Mouse (Mus musculus) heart, postnatal 0 days (tissue): ENCODE data around the gene Hoxc8. TPM values are rescaled to one million over a fixed set of nuclear protein-coding genes. Genes with fewer than 3 reads are reported as not detected.

ENCODE experiments used
- ATAC-seq: fragments of 200-750 bp; cut with Nextera tagmentation; 2 replicates; pipeline ENCODE4 v1.8.0; 2017; ENCODE audit warnings: low read depth, moderate number of reproducible peaks, moderate library complexity; ENCODE audit not compliant: insufficient read depth
- DNase-seq: peaks from one replicate; pipeline ENCODE4 v3.0.0-alpha.2; 2016; ENCODE audit warnings: low spot score
- H3K27ac ChIP-seq: fragments of 300-500 bp; sonication (generic); 2 replicates; pipeline ENCODE4 v1.5.1; 2014; ENCODE audit warnings: low read depth, mild to moderate bottlenecking
- H3K27me3 ChIP-seq: fragments of 300-500 bp; sonication (generic); 2 replicates; pipeline ENCODE4 v1.6.1; 2014; ENCODE audit warnings: low read length, mixed read lengths; ENCODE audit not compliant: control insufficient read depth, insufficient read depth
- H3K36me3 ChIP-seq: fragments of 300-500 bp; sonication (generic); replicated peaks from 2 replicates; pipeline ENCODE4 v1.6.1; 2014; ENCODE audit warnings: low read length, mixed read lengths; ENCODE audit not compliant: control insufficient read depth, insufficient read depth
- H3K4me1 ChIP-seq: fragments of 300-500 bp; sonication (generic); 2 replicates; pipeline ENCODE4 v1.6.1; 2014; ENCODE audit warnings: antibody characterized with exemption; ENCODE audit not compliant: control insufficient read depth, insufficient read depth
- H3K4me2 ChIP-seq: fragments of 300-500 bp; sonication (generic); 2 replicates; pipeline ENCODE4 v1.6.1; 2014; ENCODE audit warnings: low read depth, mild to moderate bottlenecking, low read length, moderate library complexity
- H3K4me3 ChIP-seq: fragments of 300-500 bp; sonication (generic); 2 replicates; pipeline ENCODE4 v1.5.1; 2014; ENCODE audit warnings: low read depth, low read length
- H3K9ac ChIP-seq: fragments of 300-500 bp; sonication (generic); replicated peaks from 2 replicates; pipeline ENCODE4 v1.6.1; 2014; ENCODE audit warnings: low read depth, low read length, mixed read lengths
- H3K9me3 ChIP-seq: fragments of 300-500 bp; sonication (generic); replicated peaks from 2 replicates; pipeline ENCODE4 v1.6.1; 2016; ENCODE audit warnings: low read length; ENCODE audit not compliant: control insufficient read depth
- CTCF ChIP-seq: IDR thresholded peaks from 2 replicates; pipeline ENCODE4 v1.5.1; 2016; ENCODE audit warnings: antibody characterized with exemption, control low read depth, low read depth
- EP300 ChIP-seq: IDR thresholded peaks from 2 replicates; pipeline ENCODE4 v1.6.1; 2016; ENCODE audit warnings: antibody characterized with exemption, low read depth
- WGBS: fragments of 180-500 bp; shearing (Covaris S2); extraction: QIAGEN DNeasy Blood & Tissue Kit; methylation state at CpG from one replicate; pipeline ENCODE4 v1.1.7; 2014; 5-methylcytosine and 5-hydroxymethylcytosine counted together
- polyA plus RNA-seq: library from polyadenylated mRNA; unstranded; fragments of >200 nt; fragmentation: Nextera tagmentation; extraction: Ambion mirVana; gene quantifications from 2 replicates; pipeline ENCODE4 v1.2.1, GENCODE M21; 2015
- total RNA-seq: library from RNA; depleted of rRNA; stranded (reverse); fragments of >200 nt; gene quantifications from 2 replicates; pipeline ENCODE4 v1.2.3, GENCODE M21; 2014; ENCODE audit warnings: low replicate concordance

Gene Hoxc8
- total and polyA plus RNA-seq, 2 experiments from 2014 or later: not detected

DNA sequence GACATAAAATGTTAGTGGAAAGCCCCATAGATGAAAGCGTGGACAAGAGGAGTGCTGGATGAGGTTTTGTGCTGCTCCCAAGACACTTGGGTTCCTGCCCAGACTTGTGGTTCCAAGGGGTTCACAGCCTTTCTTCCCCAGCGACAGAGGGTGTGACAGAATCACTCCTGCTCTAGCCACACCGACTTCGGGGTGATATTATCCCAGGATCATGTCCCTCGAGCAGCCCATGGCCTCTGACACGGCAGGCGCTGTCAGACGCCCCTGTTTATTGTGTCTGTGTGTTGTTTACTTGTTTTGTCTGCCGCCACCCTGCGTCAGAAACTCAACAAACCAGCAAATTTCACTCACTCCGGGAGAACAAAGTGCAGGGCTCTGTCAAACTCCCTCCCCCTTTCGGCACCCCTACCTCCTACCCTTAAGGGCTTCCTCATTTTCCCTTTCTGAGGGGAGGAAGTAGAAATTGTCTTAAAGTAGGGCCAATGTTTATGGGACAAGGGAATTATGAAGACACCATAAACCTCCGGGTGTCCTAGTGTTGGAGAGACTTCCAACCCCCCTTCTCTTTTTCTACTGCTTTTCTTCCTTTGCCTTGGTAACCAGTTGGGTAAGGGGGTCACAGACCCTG lies 12.5 kb downstream of the Hoxc8 start:
- H3K27ac ChIP-seq: no peak overlapping the region
- H3K4me1 ChIP-seq: peaks cover 25% of the 10 kb centered on the region
- ATAC-seq (no peak), DNase-seq (no peak)
- no peaks in the 10 kb centered on the region for H3K9me3 ChIP-seq
- H3K9ac ChIP-seq: no peak overlapping the region
- no peak for TF ChIP-seq EP300
- no peak for TF ChIP-seq CTCF
- H3K36me3 ChIP-seq: no peaks in the 10 kb centered on the region
- no peak overlapping the region for H3K4me3 ChIP-seq
- H3K4me2 ChIP-seq: no peak overlapping the region
- H3K27me3 ChIP-seq: peaks cover 98% of the 10 kb centered on the region
- 39% methylated on average over 13 of the region's 13 CpGs for whole genome bisulfite sequencing

DNA sequence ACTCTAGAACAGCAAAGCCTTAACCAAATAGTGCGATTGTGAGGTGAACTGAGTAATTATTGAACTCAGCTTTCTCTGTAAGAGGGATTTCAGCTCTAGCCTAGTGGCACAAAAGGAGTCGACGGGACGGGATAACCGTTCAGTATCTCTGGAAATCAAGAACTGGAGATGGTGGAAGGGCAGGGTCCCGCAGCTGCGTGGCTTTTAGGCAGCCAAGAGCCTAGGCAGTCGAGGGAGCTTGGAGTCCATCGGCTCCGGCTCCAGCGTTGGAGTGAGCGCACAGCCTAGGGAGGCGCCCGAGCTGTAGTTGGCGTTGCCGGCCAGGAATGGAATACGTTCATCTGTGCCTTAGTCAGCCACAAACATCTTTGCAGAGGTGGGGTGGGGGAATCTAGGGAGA lies 14.9 kb downstream of the Hoxc8 start:
- H3K9ac ChIP-seq: no peak overlapping the region
- ATAC-seq (no peak), DNase-seq (no peak)
- peaks cover 98% of the 10 kb centered on the region for H3K27me3 ChIP-seq
- H3K4me3 ChIP-seq: no peak overlapping the region
- 3% methylated on average over 17 of the region's 17 CpGs for WGBS
- no peaks in the 10 kb centered on the region for H3K9me3 ChIP-seq
- no peak for TF ChIP-seq EP300
- no peak for TF ChIP-seq CTCF
- no peak overlapping the region for H3K27ac ChIP-seq
- H3K36me3 ChIP-seq: no peaks in the 10 kb centered on the region
- H3K4me2 ChIP-seq: no peak overlapping the region
- peaks cover 16% of the 10 kb centered on the region for H3K4me1 ChIP-seq

DNA sequence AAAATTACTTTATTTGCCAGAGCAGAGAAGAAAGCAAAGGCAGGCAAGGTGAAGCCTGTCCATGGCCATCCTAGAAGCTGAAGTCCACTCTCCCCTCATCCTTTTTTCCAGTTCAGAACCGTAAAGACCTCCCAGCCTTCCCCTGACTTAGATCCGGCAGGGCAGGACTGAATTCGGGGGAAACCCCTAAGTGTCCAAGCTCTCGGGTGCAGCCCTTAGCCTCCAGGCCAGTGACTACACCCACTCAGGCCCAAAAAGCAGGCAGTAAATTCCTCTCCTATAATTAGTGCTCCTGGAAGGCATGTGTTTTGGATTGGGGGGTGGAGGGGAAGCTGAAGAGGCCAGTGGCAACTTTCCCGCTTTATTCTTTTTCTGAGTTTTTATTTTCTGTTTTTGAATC lies 15.4 kb downstream of the Hoxc8 start:
- Histone ChIP-seq H3K27ac (no peak overlapping the region), H3K9me3 (no peaks in the 10 kb centered on the region), H3K27me3 (peaks cover 98% of the 10 kb centered on the region), H3K4me3 (no peak overlapping the region), H3K4me1 (peaks cover 11% of the 10 kb centered on the region), H3K4me2 (no peak overlapping the region), H3K36me3 (no peaks in the 10 kb centered on the region), H3K9ac (no peak overlapping the region)
- DNase-seq: no peak
- no peak for ATAC-seq
- WGBS: 12% methylated on average over 5 of the region's 5 CpGs
- no peak for TF ChIP-seq EP300
- no peak for TF ChIP-seq CTCF

DNA sequence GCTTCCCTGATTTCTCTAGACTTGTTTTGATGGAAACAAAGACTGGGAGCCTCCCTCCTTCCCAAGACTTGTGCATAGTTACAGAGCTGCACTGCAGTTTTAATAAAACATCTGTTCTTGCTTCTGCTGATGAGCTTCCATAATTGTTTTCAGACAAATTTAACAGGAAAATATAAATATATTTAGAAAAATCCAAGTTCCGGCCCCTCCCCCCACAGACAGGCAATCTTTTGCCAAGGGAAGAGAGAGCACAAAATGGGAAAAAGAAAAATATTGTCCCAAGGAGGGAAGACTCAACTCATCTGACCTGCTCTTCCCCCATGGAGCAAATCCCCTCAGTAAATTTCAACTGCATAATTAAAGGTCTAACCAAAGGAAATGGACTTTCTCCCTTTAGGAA lies 15.9 kb downstream of the Hoxc8 start:
- Histone ChIP-seq H3K9me3 (no peaks in the 10 kb centered on the region), H3K36me3 (no peaks in the 10 kb centered on the region), H3K4me1 (peaks cover 5% of the 10 kb centered on the region), H3K27me3 (peaks cover 99% of the 10 kb centered on the region), H3K9ac (no peak overlapping the region), H3K4me2 (no peak overlapping the region), H3K4me3 (no peak overlapping the region), H3K27ac (no peak overlapping the region)
- DNase-seq: no peak
- WGBS: 6% methylated on average over 1 of the region's 1 CpGs
- TF ChIP-seq EP300 (no peak), CTCF (no peak)
- no peak for ATAC-seq

DNA sequence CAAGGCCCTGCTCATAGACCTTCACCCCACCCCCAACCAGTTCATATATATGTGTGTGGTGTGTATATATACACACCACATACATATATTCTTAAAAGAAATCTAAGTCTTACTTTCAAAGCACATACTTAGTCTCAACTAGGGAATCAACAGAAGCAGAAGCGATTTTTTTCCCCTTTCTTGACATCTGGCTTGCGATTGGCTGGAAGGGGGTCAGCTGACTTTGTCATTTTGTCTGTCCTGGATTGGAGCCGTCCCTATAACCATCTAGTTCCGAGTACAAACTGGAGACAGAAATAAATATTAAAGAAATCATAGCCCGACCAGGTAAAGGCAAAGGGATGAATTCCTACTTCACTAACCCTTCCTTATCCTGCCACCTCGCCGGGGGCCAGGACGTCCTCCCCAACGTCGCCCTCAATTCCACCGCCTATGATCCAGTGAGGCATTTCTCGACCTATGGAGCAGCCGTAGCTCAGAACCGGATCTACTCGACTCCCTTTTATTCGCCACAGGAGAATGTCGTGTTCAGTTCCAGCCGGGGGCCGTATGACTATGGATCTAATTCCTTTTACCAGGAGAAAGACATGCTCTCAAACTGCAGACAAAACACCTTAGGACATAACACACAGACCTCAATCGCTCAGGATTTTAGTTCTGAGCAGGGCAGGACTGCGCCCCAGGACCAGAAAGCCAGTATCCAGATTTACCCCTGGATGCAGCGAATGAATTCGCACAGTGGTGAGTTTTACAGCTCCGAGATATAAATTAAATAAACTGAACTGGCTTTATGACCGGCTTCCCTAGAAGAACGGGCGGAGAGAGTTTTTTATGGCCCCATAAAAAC lies 19.1 kb downstream of the Hoxc8 start:
- peaks cover 99% of the 10 kb centered on the region for H3K27me3 ChIP-seq
- H3K4me2 ChIP-seq: no peak overlapping the region
- 2% methylated on average over 27 of the region's 27 CpGs for WGBS
- DNase-seq (no peak), ATAC-seq (no peak)
- H3K4me1 ChIP-seq: no peaks in the 10 kb centered on the region
- H3K27ac ChIP-seq: no peak overlapping the region
- no peaks in the 10 kb centered on the region for H3K36me3 ChIP-seq
- TF ChIP-seq EP300 (no peak), CTCF (no peak)
- no peaks in the 10 kb centered on the region for H3K9me3 ChIP-seq
- no peak overlapping the region for H3K9ac ChIP-seq
- no peak overlapping the region for H3K4me3 ChIP-seq
